Mouse (Mus musculus) lung, postnatal 0 days (tissue): ENCODE results near the gene Syn3.

Experiments
- CTCF ChIP-seq: IDR thresholded peaks from 2 replicates; pipeline ENCODE4 v1.5.1; 2016; ENCODE audit warnings: antibody characterized with exemption, mild to moderate bottlenecking
- EP300 ChIP-seq: IDR thresholded peaks from 2 replicates; pipeline ENCODE4 v1.6.1; 2016; ENCODE audit warnings: antibody characterized with exemption, mild to moderate bottlenecking, control low read depth

DNA sequence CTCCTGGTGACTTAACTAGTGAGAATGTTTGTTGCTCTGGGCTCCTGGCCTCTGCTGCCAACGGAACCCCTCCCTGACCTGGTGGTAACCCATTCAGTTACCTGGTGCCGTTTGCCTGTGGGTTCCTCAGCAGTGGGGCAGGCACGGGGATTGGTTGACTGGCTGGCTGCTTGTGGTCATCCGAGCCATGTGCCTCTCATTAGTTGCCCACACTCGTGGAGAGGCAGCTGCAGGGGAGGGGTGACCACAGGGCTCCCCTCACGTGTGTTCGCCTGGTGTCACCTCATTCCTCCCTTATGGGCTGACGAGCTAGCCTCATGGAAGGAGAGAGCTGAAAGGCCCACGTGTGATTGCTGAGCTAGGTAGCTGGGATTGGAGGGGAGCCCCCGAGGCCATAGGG, 430.8 kb downstream of the Syn3 start:
- TF ChIP-seq CTCF: no peak
- TF ChIP-seq EP300: no peak
